Mouse (Mus musculus): ENCODE data around the gene Celf6.

The Celf6 gene

DNA sequence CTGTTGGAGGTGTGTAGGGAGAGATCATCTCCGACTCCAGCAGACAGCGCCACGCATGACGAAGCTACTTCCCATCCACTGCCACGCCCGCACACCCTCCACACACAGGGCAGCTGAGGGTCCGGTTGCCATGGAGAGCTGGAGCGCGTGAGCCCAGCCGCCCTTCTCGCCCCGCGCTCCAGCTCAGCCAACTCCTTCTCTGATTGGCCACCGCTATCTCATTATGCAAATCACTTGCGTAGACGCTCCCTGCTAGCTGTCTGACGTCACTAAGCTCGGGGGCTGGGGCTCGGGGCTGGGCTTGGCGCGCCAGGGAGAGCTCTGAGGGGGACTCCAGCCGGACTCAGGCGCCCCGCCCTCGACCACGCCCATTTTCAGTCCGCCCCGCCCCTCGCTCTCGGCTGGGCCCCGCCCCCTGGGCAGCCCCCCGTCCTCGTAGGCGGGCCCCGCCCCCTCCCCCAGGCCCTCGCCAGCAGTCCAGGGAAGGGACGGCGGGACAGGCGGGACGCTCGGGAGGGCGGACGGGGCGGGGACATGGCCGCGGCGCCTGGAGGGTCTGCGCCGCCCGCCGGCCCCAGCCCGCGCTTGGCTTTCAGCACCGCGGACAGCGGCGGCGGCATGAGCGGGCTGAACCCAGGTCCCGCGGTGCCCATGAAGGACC lies at the start of gene Celf6:
Gene Celf6 (plus strand): TSS at position 74 of the 661 bp plus-strand sequence.
- peak; percentile 68 to 84 for DNase-seq (ENCODE audit: low spot score in 2 of 2)

DNA sequence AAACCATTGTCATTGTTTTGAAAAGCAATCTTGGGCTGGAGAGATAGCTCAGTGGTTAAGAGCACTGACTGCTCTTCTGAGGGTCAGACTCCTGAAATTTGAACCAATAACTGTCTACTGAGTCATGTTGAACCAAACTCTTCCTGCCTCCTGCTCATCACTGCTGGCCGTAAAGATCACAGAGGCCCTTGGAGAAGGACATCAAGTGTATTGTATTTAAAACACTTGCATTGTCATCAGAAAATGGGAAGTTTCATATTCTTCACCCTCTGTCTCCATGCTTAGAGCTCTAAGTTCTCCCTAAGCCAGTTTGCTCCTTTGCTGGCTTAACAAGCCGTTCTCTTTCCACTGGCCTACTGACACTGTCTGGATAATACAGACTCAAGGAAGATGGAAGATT lies 49.4 kb upstream of the Celf6 start:
- no peak for DNase-seq (ENCODE audit: low spot score in 2 of 2)

DNA sequence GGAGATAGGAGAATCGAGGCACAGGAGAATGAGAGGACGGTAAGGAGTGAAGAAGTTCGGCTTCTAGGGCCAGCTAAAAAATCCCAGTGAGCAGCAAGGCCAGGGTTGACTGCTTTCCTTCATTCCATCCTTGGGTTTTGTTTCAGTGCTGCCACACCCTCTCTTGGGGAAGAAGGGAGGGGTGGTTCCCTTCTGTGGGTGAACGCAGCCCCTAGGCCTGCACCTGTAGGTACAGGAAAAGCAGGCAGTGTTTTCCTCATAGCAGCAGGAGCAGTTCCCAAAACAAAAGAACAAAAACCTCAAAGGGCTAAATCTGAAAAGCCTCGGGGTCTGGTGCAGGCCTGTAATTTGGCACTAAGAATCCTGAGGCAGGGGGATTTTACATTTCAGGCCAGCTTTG lies 46.1 kb upstream of the Celf6 start:
- DNase-seq (ENCODE audit: low spot score in 2 of 2), result no peak

DNA sequence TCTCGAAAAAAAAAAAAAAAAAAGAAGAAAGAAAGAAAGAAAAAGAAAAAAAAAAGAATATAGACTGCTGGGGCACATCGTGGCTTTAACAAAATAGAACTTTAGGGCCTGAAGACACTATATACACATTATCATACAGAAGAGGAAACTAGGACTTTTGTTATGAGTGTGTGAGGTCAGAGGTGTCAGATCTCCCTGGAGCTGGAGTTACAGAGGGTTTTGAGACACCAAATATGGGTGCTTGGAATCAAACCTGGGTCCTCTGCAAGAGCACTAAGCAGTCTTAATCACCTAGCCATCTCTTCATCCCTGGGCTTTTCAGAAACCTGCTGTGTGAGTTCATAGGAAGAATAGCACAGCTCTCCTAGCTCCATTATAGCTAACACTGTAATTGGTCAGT lies 44.3 kb upstream of the Celf6 start:
- no peak for DNase-seq (ENCODE audit: low spot score in 2 of 2)

DNA sequence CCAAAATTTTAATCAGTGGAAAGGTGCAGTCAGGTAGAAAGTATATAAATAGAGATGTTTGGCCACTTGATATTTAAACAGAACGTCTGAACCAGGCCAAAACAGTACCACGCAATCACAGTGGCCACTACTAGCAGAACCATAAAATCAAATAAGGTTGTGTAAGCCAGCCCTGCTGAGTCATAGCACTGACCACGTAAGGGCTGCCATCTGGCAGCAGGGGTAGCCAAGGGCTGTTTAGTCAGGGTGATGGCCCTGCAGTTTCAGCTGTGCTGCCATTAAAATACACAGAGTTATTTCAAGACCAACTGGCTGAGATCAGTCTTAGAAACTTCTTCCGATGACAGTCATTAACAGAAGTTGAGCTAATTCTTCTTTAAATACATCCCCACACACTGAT lies 43.8 kb upstream of the Celf6 start:
- DNase-seq (ENCODE audit: low spot score in 2 of 2), result no peak

GRCm38 (mm10) chr9:59537651-59538050 lies 40.1 kb upstream of the Celf6 start:
- no peak for DNase-seq (ENCODE audit: low spot score in 2 of 2)

DNA sequence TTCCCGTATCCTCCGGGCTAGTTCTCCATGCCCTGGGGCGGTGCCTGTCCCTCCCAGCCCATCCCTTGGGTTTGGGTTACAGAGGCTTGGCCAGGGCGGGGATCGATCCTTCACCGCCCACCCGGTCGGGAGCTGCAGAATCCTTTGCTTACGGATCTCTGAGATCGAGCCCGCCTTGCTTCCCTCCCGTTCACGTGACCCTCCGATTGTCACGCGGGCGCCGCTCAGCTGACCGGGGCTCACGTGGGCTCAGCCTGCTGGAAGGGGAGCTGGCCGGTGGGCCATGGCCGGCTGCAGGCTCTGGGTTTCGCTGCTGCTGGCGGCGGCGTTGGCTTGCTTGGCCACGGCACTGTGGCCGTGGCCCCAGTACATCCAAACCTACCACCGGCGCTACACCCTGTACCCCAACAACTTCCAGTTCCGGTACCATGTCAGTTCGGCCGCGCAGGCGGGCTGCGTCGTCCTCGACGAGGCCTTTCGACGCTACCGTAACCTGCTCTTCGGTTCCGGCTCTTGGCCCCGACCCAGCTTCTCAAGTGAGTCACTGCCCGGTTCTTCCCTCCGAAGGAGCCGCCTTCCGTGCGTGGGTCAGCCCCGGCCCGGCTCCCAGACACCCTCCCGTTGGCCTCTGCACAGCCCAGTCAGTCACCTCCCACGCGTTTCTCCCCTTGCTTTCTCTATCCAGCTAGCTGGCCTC lies 38.1 kb upstream of the Celf6 start, which contains the start of the genes Hexa and Tmem202:
Gene Hexa (plus strand): TSS at position 100 of the 697 bp plus-strand sequence.
Gene Tmem202 (minus strand): TSS at position 407 of the 697 bp plus-strand sequence.
- DNase-seq (ENCODE audit: low spot score in 2 of 2), result peak; percentile 53 to 62

DNA sequence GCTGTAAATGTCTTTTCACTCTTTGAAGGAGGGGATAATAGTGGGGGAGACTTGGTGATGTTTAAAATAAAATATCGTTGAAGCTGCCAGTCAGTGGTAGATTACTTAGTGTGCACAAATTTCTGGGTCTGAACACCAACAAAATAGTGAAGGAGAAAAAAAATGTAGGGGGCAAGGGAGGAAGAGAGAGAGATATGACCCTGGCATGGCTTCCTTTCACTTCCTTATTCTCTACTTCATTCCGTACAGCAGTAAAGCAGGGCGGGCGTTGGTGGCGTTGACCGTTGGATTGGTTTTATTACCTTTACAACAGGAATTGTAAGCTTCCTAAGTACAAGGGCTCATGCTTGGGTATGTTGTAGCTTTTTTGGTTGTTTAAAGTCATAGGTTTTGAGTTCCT lies 36.1 kb upstream of the Celf6 start:
- no peak for DNase-seq (ENCODE audit: low spot score in 2 of 2)

DNA sequence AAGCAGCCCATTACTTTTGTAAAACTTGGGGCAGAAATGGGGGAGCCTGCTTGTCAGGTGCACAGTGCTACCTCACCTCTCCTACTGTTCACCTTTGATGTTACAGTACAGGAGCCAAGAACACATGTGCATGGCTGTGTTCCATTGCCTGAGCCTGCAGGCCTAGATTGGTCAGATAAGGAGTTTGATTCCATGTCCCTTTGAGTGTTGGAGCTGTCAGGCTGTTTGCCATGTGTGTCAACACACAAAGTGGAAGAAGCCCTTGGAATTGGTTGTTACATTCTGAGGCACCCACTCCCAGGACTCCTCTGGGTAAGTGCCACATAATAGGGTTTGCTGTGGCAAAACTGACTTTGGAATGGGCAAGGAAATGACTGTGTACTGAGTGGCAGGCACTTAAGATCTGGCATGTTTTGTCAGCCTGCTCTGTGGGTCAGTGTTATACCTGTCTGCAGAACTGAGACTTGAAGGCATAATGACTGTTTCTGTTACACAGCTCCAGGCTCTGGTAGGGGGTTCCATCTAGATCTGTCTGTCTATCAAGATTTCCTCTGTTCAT lies 34.9 kb upstream of the Celf6 start:
- no peak for DNase-seq (ENCODE audit: low spot score in 2 of 2)

- DNase-seq (ENCODE audit: low spot score in 2 of 2), result no peak
Observed at GRCm38 (mm10) chr9:59544739-59545138, 33.0 kb upstream of the Celf6 start.

DNA sequence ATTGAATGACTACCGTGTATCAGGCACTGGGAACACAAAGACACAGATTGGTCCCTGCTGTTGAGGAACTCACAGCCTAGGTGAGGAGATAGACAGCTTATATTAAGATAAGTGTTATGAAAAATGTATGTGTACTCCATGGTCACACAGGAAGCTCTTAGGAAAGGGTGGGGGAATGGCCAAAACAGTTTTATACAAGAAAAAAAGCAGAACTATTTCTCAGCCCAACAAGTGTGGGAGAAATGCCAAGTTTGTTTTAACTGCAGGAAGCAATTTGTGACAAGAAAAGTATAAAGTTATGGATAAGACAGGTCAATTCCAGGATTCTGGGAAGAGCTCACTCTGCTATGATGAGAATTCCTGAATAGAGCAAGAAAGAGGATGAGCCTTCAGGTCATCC lies 29.8 kb upstream of the Celf6 start:
- no peak for DNase-seq (ENCODE audit: low spot score in 2 of 2)

DNA sequence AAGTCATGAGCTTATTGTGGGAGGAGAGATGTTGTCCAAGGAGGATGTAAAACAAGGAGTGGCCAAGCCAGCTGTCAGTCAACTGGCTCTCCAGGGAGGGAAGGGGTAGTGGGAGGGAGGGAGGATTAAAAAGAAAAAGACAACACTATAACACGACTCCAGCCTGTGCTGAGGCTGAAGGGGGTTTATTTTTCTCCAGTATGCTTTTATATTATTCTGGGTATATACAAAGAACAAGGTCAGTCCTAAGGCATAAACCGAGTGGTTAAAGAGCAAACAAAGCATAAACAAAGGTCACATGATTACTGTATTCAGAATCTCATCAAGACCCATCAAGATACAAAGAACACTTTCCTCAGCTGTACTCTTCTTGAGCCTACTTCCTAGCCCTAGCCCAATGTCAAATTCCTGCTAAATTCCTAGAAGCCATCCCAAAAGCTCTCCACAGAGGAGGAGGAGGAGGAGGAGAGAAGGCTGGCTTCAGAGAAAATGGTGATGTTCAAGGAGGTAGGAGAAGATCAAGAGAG lies 28.7 kb upstream of the Celf6 start:
- DNase-seq (ENCODE audit: low spot score in 2 of 2), result no peak

DNA sequence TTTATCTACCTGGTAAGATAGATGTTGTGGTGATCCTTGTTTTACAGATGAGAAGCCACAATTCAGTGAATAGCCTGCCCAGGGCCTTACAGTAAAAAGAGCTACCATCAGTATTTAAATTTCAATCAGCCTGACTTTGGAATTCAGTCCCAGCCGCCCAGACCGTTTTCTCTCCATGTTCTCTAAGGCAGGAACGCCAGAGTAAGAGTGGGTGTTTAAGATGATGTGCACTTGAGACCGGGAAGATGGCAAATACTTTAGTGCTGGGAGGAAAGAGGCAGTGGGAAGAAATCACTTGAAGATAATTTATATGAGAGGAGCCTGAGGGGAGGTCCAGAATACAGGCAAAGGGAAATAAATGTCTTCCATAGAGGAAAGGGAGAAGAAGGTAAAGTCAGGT lies 27.6 kb upstream of the Celf6 start:
- no peak for DNase-seq (ENCODE audit: low spot score in 2 of 2)

- no peak for DNase-seq (ENCODE audit: low spot score in 2 of 2)
Observed at GRCm38 (mm10) chr9:59551017-59551416, 26.7 kb upstream of the Celf6 start.

DNA sequence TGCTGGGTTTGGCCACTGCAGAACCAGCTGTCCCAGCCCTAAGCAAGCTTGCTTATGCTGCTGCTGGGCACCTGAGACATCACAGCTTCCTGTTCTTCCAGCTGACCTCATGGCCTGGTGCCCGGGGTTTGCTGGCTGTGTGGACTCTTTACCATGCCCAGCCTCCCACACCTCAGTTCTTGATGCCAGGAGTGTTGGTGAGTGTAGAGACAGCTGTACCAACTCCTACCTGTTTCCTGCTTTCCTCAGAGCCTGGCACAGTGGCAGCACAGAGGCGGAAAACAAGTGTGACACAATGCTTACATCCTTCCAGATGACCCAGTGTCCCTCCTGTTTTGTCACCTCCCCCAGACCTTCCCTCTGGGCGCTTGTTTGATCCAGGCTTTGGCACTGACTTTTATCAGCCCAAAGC lies 26.1 kb upstream of the Celf6 start:
- DNase-seq (ENCODE audit: low spot score in 2 of 2), result no peak

DNA sequence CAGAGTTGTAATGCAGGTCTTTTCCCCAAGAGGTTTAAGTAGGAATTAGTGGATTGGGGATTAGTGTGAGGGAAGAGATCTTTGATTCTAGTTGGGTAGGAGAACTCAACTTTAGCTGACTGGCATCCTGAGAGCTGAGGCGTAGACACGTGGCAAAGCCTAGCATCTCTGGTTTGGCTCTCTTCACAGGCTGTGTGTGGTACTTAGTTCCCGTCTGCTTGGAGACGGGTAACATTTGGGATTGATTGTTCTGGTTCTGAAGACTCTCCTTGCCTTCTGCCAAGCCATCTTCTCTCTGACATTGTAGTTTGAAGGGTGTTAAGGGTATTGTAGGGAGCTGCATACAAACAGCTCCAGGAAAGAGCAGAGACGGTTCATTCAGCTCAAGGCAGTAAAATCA lies 25.1 kb upstream of the Celf6 start:
- no peak for DNase-seq (ENCODE audit: low spot score in 2 of 2)

GRCm38 (mm10) chr9:59553719-59554118 lies 24.0 kb upstream of the Celf6 start:
- no peak for DNase-seq (ENCODE audit: low spot score in 2 of 2)

DNA sequence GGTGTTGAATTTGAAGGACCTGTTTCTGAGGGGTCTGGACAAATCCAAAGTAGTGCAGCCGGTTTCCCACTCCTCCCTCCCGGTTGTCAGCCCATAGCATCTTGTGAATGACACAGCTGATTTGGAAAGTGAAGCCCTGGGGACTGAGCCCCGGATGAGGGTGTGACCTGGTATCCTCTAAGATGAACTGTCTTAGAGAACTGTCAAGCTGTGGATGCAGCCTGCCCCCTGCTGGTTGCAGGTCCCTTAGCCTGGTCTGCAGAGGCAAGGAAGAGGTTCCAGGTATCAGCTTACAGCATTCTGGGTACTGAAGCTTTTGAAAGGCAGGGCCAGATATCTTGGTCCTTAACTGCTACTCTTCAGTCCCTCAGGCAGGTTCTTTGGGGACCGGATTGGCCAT lies 12.1 kb upstream of the Celf6 start:
- peak; percentile 57 to 68 for DNase-seq (ENCODE audit: low spot score in 2 of 2)

DNA sequence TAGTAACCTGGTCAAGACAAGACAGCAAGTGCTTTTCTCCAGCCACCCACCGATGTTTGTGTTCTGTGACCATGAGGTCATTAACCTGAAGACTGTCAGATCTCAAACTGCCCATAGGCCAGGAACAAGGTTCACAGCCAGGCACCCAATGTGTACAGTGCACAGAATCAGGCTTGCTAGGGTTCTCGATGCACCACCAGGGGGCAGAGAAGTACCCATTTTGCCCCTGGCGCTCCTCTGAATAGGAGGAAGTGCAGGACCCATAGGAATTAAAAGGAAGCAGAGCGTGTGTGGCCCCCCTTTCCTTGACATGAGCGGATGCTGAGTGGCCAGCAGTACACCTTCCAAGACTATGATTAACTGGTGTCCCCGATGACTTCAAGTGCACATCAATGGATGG lies 10.6 kb upstream of the Celf6 start:
- peak; percentile 41 to 49 for DNase-seq (ENCODE audit: low spot score in 2 of 2)

GRCm38 (mm10) chr9:59571852-59572251 lies 5.9 kb upstream of the Celf6 start:
- no peak for DNase-seq (ENCODE audit: low spot score in 2 of 2)

- no peak for DNase-seq (ENCODE audit: low spot score in 2 of 2)
Observed at GRCm38 (mm10) chr9:59577401-59577800, 316 bp upstream of the Celf6 start.

- DNase-seq (ENCODE audit: low spot score in 2 of 2), result no peak
Observed at GRCm38 (mm10) chr9:59578505-59578867, 769 bp downstream of the Celf6 start.

DNA sequence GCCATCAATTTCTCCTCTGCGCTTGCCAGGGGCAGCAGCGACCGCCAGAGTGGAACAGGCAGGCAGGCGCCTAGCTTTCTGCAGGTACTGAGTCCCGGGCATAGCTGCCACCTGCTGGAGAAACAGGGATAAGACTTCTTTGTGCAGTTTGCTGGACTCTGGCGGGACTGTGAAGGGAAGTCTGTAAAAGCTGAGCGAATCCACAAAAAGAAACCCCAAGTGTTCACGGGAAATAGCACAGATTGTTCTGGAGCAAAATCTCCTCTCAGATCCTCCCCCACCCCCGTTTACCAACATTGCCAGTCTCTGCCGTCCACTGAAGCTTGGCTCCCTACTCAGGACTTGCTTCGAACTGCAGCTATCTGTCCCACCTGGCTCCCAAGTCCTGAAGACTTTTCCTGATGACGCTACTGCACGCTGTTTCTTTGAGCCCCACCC lies 7.2 kb downstream of the Celf6 start:
- peak; percentile 49 to 65 for DNase-seq (ENCODE audit: low spot score in 2 of 2)

All from frontal cortex, postnatal 25 days (tissue).